Mouse (Mus musculus): ENCODE measurements around the gene Galnt2. TPM values are rescaled to one million over a fixed set of nuclear protein-coding genes. Genes with fewer than 3 reads are reported as not detected.

Gene Galnt2
- polyA plus RNA-seq, 1 experiment, result 34.1 TPM

DNA sequence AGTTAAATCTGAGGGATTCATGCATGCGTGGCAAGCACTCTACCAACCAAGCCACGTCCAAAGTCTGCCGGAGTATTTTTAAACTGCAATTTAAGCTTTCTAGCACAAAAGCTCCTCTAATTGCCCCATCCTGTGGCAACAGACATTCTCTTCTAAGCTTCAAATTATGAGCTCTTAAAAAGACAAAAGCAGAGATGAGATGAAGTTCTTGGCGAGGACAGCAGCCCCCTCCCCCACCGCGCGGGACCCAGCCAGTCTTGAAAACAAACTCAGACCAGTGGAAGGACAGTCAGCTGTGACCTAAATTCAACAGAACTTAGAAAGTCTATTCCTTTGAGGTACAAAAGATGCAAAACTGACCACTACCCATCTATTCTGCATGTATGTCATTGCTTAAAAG is 160.0 kb downstream of the Galnt2 start:
- Histone ChIP-seq H3K4me1 (ENCODE audit: control insufficient read depth, insufficient read depth, insufficient read length, low read length) (no peaks in the 10 kb centered on the region), H3K4me3 (ENCODE audit: insufficient read depth, low read depth, low read length) (no peak overlapping the region), H3K27ac (replicated peaks; ENCODE audit: low read depth, low read length) (no peak overlapping the region)

DNA sequence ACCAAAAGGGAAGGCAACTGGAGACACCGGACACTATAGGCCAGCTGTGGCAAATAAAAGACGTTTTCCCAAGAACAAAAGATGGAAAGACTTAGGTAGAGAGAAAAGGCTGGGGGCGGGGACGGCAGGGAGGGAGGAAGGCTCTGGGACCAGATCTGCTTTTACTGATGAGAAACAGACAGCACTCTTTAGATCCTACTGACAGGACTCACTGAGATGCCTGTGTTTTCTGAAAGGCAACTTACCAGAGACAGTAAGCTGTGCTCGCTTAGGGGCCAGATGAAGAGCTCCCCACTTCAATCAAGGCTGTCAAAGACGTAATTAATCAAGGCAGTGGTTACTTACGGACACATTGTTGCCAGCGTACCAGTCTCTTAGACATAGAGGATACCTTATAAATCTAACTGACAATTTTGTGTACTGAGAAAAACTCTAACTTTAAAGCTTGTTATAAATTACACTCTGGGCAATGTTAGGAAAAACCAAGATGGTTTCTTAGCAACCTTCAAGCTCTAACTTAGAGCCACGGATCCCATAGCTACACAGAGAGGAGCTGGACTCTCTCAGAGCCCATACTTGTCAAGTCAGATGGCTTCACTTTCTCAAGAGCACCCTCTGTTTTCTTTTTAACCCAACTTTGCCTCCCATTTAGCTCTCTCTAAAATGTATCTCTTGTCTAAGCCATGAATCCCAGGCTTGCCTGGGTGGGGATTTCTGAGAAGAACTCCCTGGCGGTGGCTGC is 161.3 kb downstream of the Galnt2 start:
- Histone ChIP-seq H3K27ac (replicated peaks; ENCODE audit: low read depth, low read length) (no peak overlapping the region), H3K4me3 (ENCODE audit: insufficient read depth, low read depth, low read length) (no peak overlapping the region), H3K4me1 (ENCODE audit: control insufficient read depth, insufficient read depth, insufficient read length, low read length) (no peaks in the 10 kb centered on the region)

DNA sequence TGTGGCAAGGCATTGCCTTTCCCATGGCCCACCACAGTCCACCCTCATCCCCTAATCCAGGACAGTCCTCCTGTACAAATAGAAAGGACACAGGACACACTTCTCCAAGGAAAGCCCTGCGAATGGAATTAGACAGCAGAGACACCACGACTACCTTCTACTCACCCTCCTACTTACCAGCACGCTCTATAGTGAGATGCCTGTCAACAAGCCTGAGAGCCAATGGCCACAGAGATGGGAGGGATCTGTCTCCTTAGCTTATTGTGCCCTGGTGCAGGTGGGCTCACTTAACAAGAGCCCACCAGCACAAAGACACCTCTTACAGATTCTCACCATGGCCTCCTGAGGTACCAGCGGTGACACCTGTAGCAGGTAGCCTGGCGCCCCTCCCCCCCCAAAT is 161.8 kb downstream of the Galnt2 start:
- H3K4me1 ChIP-seq (ENCODE audit: control insufficient read depth, insufficient read depth, insufficient read length, low read length), result no peaks in the 10 kb centered on the region
- no peak overlapping the region for H3K4me3 ChIP-seq (ENCODE audit: insufficient read depth, low read depth, low read length)
- H3K27ac ChIP-seq (replicated peaks; ENCODE audit: low read depth, low read length), result no peak overlapping the region

DNA sequence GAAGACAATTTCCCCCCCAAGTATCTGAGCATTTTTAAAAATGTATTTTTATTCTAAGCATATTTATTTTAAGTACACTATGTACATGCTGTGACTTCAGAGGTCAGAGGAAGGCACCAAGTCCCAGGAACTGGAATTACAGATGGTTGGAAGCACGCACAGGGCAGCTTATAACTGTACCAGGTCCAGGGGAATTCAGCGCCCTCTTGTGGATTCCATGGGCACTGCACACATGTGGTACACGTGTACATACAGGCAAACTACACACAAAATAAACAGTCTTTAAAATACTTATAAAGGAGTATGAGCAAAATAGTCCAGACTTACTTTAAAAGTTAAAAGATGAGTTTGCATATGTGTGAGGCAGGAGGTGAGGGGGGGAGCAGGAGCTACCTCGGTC is 162.7 kb downstream of the Galnt2 start:
- Histone ChIP-seq H3K4me1 (ENCODE audit: control insufficient read depth, insufficient read depth, insufficient read length, low read length) (no peaks in the 10 kb centered on the region), H3K27ac (replicated peaks; ENCODE audit: low read depth, low read length) (no peak overlapping the region), H3K4me3 (ENCODE audit: insufficient read depth, low read depth, low read length) (no peak overlapping the region)

DNA sequence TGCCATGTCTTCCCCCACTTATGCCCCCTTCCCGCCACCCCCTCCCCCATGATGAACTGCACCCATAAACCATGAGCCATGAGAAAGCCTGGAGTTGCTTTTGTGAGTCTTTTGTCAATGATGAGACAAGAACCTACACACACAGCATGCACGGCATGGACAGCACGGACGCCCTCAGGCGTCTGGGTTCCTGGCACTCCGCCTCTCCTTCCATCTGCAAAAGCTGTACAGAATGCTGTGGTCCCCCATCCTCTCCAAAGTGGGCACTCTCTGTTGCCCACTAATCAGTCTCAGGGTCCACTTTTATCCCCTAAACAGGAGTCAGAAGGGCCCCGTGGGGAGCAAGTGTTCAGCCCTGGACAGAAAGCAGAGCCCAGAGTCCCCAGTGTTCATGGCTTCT is 163.8 kb downstream of the Galnt2 start:
- Histone ChIP-seq H3K27ac (replicated peaks; ENCODE audit: low read depth, low read length) (no peak overlapping the region), H3K4me1 (ENCODE audit: control insufficient read depth, insufficient read depth, insufficient read length, low read length) (no peaks in the 10 kb centered on the region), H3K4me3 (ENCODE audit: insufficient read depth, low read depth, low read length) (no peak overlapping the region)

Other genes starting within 250 kb of the Galnt2 start
- gene Abcb10, start 248.3 kb upstream of the Galnt2 start, polyA plus RNA-seq (2012; ENCODE audit: insufficient read depth, insufficient read length, missing spikeins), result 17.2 and 18.7 TPM in 2 replicates
- gene Taf5l, start 210.0 kb upstream of the Galnt2 start, polyA plus RNA-seq (2012; ENCODE audit: insufficient read depth, insufficient read length, missing spikeins), result 9.2 and 9.5 TPM in 2 replicates
- 1.2 and 1.5 TPM in 2 replicates for gene Urb2, start 209.9 kb upstream of the Galnt2 start, polyA plus RNA-seq (2012; ENCODE audit: insufficient read depth, insufficient read length, missing spikeins)
- not detected in 2 replicates for gene Pgbd5, start 208.3 kb downstream of the Galnt2 start, polyA plus RNA-seq (2012; ENCODE audit: insufficient read depth, insufficient read length, missing spikeins)

All from brown adipose tissue, adult 24 weeks (tissue).